ENCODE assay signal across 9 mouse cellular contexts in genomic region chr17:64492614-64493269, GRCm38 (mm10).
DNase-seq lines count a peak whose midpoint lies in the region; ATAC-seq and TF ChIP-seq lines count a peak whose summit lies in the region.
"Had no signal": no experiment of that assay in that cellular context is flagged by ENCODE, and none has a peak within 500 bp of the region (broad histone marks: within the 10 kb centered on the region; RNA-seq: fewer than 3 reads in every experiment).

No protein-coding gene starts in this region.

- WGBS in bone marrow, adult 2 months, result 32% methylated on average over 9 of the region's 9 CpGs
- WGBS in liver, embryonic 15.5 days (ENCODE audit: insufficient replicate concordance), result 41% methylated on average over 7 of the region's 9 CpGs
- 41% methylated on average over 7 of the region's 9 CpGs for WGBS in stomach, embryonic 14.5 days

- peak; percentile 12 to 23 for DNase-seq in left cerebral cortex, adult 18-20 months (ENCODE audit: low spot score in 2 of 2)
- DNase-seq in left cerebral cortex, postnatal 36 days (ENCODE audit: low spot score in 2 of 2), result no peak
- DNase-seq in NIH3T3 (ENCODE audit: low read depth), result peak; percentile 41

- no peaks in the 10 kb centered on the region for H3K4me1 ChIP-seq in bone marrow, adult 2 months (ENCODE audit: control insufficient read depth, insufficient read depth, low read length)
- no peaks in the 10 kb centered on the region; the same call in 1 of the 2 replicates for H3K4me1 ChIP-seq in liver, embryonic 15.5 days (replicated peaks)
- no peaks in the 10 kb centered on the region for H3K4me1 ChIP-seq in stomach, embryonic 14.5 days (ENCODE audit: control insufficient read depth, insufficient read depth, low read length)

- H3K27me3 ChIP-seq in liver, embryonic 15.5 days, result no peaks in the 10 kb centered on the region
- H3K27me3 ChIP-seq in stomach, embryonic 14.5 days (ENCODE audit: control insufficient read depth, insufficient read depth, low read length), result no peaks in the 10 kb centered on the region
- H3K27me3 ChIP-seq: neural tube, embryonic 13.5 days had no signal

- H3K9ac ChIP-seq in liver, embryonic 15.5 days, result no peak overlapping the region
- H3K9ac ChIP-seq in stomach, embryonic 14.5 days (replicated peaks; ENCODE audit: low read depth, low read length), result no peak overlapping the region
- H3K9ac ChIP-seq: neural tube, embryonic 13.5 days had no signal

- intact Hi-C loops in left cerebral cortex, postnatal 36 days (cut with DNase I), result no loop called here

- H3K27ac ChIP-seq in bone marrow, adult 2 months (ENCODE audit: control insufficient read depth, insufficient read depth, low read depth, low read length, poor library complexity), result no peak overlapping the region
- H3K27ac ChIP-seq in liver, embryonic 15.5 days (replicated peaks), result no peak overlapping the region
- H3K27ac ChIP-seq in stomach, embryonic 14.5 days (ENCODE audit: low read length), result no peak overlapping the region
- H3K27ac ChIP-seq: neural tube, embryonic 13.5 days had no signal

- peak; percentile 46; the same call in 1 of the 2 replicates for TF ChIP-seq CTCF in bone marrow, adult 2 months (IDR thresholded peaks at IDR 0.05; ENCODE audit: control insufficient read depth, insufficient read depth, low read length)

- H3K4me3 ChIP-seq in bone marrow, adult 2 months (replicated peaks; ENCODE audit: control insufficient read depth, low read depth, low read length), result no peak overlapping the region
- H3K4me3 ChIP-seq in liver, embryonic 15.5 days (replicated peaks), result no peak overlapping the region
- no peak overlapping the region for H3K4me3 ChIP-seq in stomach, embryonic 14.5 days (ENCODE audit: low read depth, low read length)
- H3K4me3 ChIP-seq: erythroblast, embryonic 14.5 days; neural tube, embryonic 13.5 days had no signal

- ATAC-seq in liver, embryonic 15.5 days (ENCODE audit: insufficient read depth), result no peak
- ATAC-seq in stomach, embryonic 14.5 days (ENCODE audit: insufficient number of reproducible peaks, insufficient read depth, low FRiP score, low read depth), result peak; percentile 39; the same call in 1 of the 2 replicates
- ATAC-seq in cerebellum, adult (ENCODE audit: insufficient number of reproducible peaks, low FRiP score, low TSS enrichment), result no peak

- no peak for TF ChIP-seq POLR2A in bone marrow, adult 2 months (IDR thresholded peaks at IDR 0.05; ENCODE audit: borderline replicate concordance, control insufficient read depth, low read depth, low read length)

- H3K4me2 ChIP-seq in liver, embryonic 15.5 days, result peak overlapping the region; percentile 13; the same call in 1 of the 2 replicates
- H3K4me2 ChIP-seq in stomach, embryonic 14.5 days (replicated peaks; ENCODE audit: low read depth, low read length), result no peak overlapping the region
- H3K4me2 ChIP-seq: neural tube, embryonic 13.5 days had no signal

- no peaks in the 10 kb centered on the region for H3K36me3 ChIP-seq in liver, embryonic 15.5 days (replicated peaks)
- no peaks in the 10 kb centered on the region for H3K36me3 ChIP-seq in stomach, embryonic 14.5 days (ENCODE audit: control insufficient read depth, insufficient read depth, low read length)
- H3K36me3 ChIP-seq: neural tube, embryonic 13.5 days had no signal

- H3K9me3 ChIP-seq in liver, embryonic 15.5 days (replicated peaks), result no peaks in the 10 kb centered on the region
- H3K9me3 ChIP-seq in stomach, embryonic 14.5 days (ENCODE audit: control insufficient read depth, low read depth, low read length), result no peaks in the 10 kb centered on the region
- H3K9me3 ChIP-seq: neural tube, embryonic 13.5 days had no signal

Comparison
In these comparisons a context has a peak if more than half of its experiments do, and no peak if none do; other contexts are left out.
1. DNase-seq: peak in left cerebral cortex, adult 18-20 months (2 of 2) and NIH3T3 (single experiment); none in left cerebral cortex, postnatal 36 days (0 of 2).